Mouse (Mus musculus) ES-E14 (cell line): Measurements from ENCODE around the gene Drd2. TPM values are rescaled to one million over a fixed set of nuclear protein-coding genes. Genes with fewer than 3 reads are reported as not detected.

ENCODE experiments used
- DNase-seq: peaks from one replicate; pipeline ENCODE4 v3.0.0-alpha.2; 2013; ENCODE audit warnings: low read depth, low spot score
- H3K27ac ChIP-seq: 2 replicates; pipeline ENCODE4 v1.5.1; 2012; ENCODE audit warnings: low read depth, mild to moderate bottlenecking, low read length, moderate library complexity, mixed read lengths; ENCODE audit not compliant: poor library complexity, insufficient read depth, severe bottlenecking
- H3K36me3 ChIP-seq: 2 replicates; pipeline ENCODE4 v1.6.1; 2012; ENCODE audit warnings: mild to moderate bottlenecking, low read length, moderate library complexity, mixed read lengths; ENCODE audit not compliant: control insufficient read depth, poor library complexity, insufficient read depth, severe bottlenecking
- H3K4me1 ChIP-seq, 2 experiments: fragments of 150-350 bp in 1 of 2; sonication (generic) in 1 of 2; 2 replicates each; pipeline ENCODE4 v1.6.1; 2012; ENCODE audit warnings: low read length in 2 of 2, mild to moderate bottlenecking in 1 of 2, mixed read lengths in 1 of 2; ENCODE audit not compliant: control insufficient read depth in 2 of 2, insufficient read depth in 2 of 2, poor library complexity in 1 of 2
- H3K4me3 ChIP-seq, 2 experiments: fragments of 150-350 bp in 1 of 2; sonication (generic) in 1 of 2; 2 replicates each; pipeline ENCODE4 v1.5.1; 2012; ENCODE audit warnings: low read length in 2 of 2, low read depth in 1 of 2, mild to moderate bottlenecking in 1 of 2, mixed read lengths in 1 of 2; ENCODE audit not compliant: insufficient read depth in 1 of 2, poor library complexity in 1 of 2, severe bottlenecking in 1 of 2
- H3K9ac ChIP-seq: 2 replicates; pipeline ENCODE4 v1.6.1; 2012; ENCODE audit warnings: low read depth, mild to moderate bottlenecking, low read length, mixed read lengths; ENCODE audit not compliant: poor library complexity, insufficient read depth, severe bottlenecking
- H3K9me3 ChIP-seq: fragments of 150-350 bp; sonication (generic); 2 replicates; pipeline ENCODE4 v1.6.1; 2012; ENCODE audit warnings: low read depth, mild to moderate bottlenecking, low read length; ENCODE audit not compliant: control insufficient read depth, insufficient read depth
- CHD2 ChIP-seq: IDR thresholded peaks from 2 replicates; pipeline ENCODE4 v1.6.1; 2014; ENCODE audit warnings: mild to moderate bottlenecking, low read depth, low read length, inconsistent platforms
- HCFC1 ChIP-seq: IDR thresholded peaks from 2 replicates; pipeline ENCODE4 v1.6.1; 2012; ENCODE audit warnings: low read length, inconsistent platforms, borderline replicate concordance; ENCODE audit not compliant: insufficient read depth
- MAFK ChIP-seq: IDR thresholded peaks from 2 replicates; pipeline ENCODE4 v1.6.1; 2014; ENCODE audit warnings: mild to moderate bottlenecking, low read depth, low read length, inconsistent platforms; ENCODE audit not compliant: insufficient read depth
- ZC3H11A ChIP-seq: IDR thresholded peaks from 2 replicates; pipeline ENCODE4 v1.6.1; 2012; ENCODE audit warnings: low read depth, mild to moderate bottlenecking, inconsistent platforms, low read length, borderline replicate concordance
- ZNF384 ChIP-seq: IDR thresholded peaks from 2 replicates; pipeline ENCODE4 v1.6.1; 2012; ENCODE audit warnings: low read depth, low read length, inconsistent platforms
- in situ Hi-C, 2 experiments: fragments of 600-800 bp; cut with MboI; formaldehyde crosslinking; loops; one replicate each; pipeline ENCODE4 v1.15.1; 2025; ENCODE audit warnings: low sequenced_read_pairs in 2 of 2, inconsistent platforms in 1 of 2; ENCODE audit not compliant: unreplicated experiment in 2 of 2
- total RNA-seq: library from RNA; depleted of rRNA; stranded (reverse); fragments of 300-350 nt; gene quantifications from 2 replicates; pipeline ENCODE4 v1.2.3, GENCODE M21; 2012; rRNA removed

Drd2 gene
- total RNA-seq, 1 experiment = not detected

DNA sequence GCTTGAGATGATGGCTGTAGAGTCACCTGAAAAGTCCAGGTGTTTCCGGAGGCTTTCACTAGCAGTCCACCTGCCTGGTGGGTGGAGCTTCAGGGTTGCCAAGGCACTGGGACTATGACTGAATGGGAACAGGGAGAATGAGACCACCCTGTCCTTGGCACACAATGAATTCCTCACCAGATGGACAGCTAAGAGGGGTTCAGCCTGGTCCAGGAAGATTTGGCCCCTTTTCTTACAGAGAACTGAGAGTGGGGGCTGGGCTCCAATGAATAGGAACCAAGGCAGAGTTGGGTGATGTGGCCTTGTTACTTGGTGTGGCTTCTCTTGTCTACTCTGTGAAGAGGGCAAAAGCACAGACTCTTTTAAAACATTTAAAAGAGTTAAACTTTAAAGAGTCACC, 112.0 kb downstream of the Drd2 start:
- in situ Hi-C loops = no loop called here
- H3K27ac ChIP-seq = no peak overlapping the region
- TF ChIP-seq ZC3H11A = no peak
- no peak for TF ChIP-seq ZNF384
- TF ChIP-seq CHD2 = no peak
- no peak for TF ChIP-seq MAFK
- no peak for TF ChIP-seq HCFC1
- DNase-seq = no peak
- H3K9ac ChIP-seq = no peak overlapping the region
- H3K9me3 ChIP-seq = no peaks in the 10 kb centered on the region
- no peaks in the 10 kb centered on the region for H3K4me1 ChIP-seq
- H3K36me3 ChIP-seq = no peaks in the 10 kb centered on the region
- H3K4me3 ChIP-seq = no peak overlapping the region

DNA sequence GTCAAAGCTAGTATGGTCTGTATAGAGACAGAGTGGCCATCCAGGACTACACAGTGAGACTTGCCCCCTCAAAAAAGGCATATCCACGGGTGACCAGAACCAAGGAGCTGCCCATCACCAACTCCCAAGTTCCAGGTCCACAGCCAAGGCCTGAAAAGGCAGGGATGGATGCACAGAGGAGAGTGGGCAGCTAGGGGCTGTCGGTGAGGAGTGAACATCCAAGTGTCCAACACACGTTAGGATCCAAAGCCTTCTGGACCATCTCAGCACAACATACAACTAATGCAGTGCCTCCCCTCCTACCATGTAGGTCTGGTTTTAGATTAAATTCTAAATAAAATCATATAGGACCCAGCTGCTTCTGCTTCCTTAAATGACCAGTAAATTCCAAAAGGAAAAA, 115.7 kb downstream of the Drd2 start:
- DNase-seq = no peak
- TF ChIP-seq ZC3H11A (no peak), HCFC1 (no peak), ZNF384 (no peak), CHD2 (no peak)
- Histone ChIP-seq H3K4me1 (no peaks in the 10 kb centered on the region), H3K36me3 (no peaks in the 10 kb centered on the region; the same call in 1 of the 2 replicates), H3K27ac (no peak overlapping the region), H3K9ac (no peak overlapping the region), H3K4me3 (no peak overlapping the region), H3K9me3 (no peaks in the 10 kb centered on the region)
- in situ Hi-C loops = no loop called here

Other genes with a start within 250 kb of the Drd2 start
- not detected in 2 replicates for gene Gm4894, start 90.1 kb upstream of the Drd2 start, total RNA-seq
- 0.16 and 0.94 TPM in 2 replicates for gene Ankk1, start 86.4 kb downstream of the Drd2 start, total RNA-seq
- 2.1 and 2.5 TPM in 2 replicates for gene Ttc12, start 145.6 kb downstream of the Drd2 start, total RNA-seq